Mouse (Mus musculus): Measurements from ENCODE around the gene Ablim2. TPM values are rescaled to one million over a fixed set of nuclear protein-coding genes. Genes with fewer than 3 reads are reported as not detected.

Ablim2 gene
- total RNA-seq (2021), result 10 to 100 TPM; 21.4 to 24.4 TPM
- long read RNA-seq, experiment 1, partial matches to known transcripts, result 1 of 7 reads
- long read RNA-seq, experiment 1, other reads (novel, unspliced or antisense), result 6 of 7 reads
- long read RNA-seq, experiment 2, partial matches to known transcripts, result 2 of 4 reads
- long read RNA-seq, experiment 2, other reads (novel, unspliced or antisense), result 2 of 4 reads

- peak; percentile 89 to 94 for DNase-seq
These were observed at the start of gene Ablim2 for GRCm38 (mm10) chr5:35757639-35758001. TSS of gene Ablim2 (plus strand) at chr5:35757880.

DNA sequence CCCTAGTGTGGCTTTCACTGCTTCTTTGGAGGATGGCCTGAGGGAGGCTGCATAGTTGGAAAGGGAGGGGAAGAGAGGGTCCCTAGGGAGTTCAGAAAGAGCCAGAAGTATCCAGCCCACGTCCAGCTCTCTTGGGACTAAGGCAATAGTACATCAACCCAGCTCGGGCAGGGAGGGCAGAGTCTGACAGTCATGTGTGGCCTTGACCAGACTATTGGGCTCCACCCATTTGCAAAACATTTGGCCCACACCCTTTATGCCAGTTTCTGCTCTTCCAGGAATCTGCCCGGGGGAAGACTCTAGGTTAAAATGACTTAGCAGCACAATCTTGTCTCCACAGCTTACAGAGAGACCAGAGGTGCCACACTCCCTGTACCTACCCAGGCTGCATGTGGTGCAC lies 47.2 kb upstream of the Ablim2 start:
- no peak for DNase-seq

DNA sequence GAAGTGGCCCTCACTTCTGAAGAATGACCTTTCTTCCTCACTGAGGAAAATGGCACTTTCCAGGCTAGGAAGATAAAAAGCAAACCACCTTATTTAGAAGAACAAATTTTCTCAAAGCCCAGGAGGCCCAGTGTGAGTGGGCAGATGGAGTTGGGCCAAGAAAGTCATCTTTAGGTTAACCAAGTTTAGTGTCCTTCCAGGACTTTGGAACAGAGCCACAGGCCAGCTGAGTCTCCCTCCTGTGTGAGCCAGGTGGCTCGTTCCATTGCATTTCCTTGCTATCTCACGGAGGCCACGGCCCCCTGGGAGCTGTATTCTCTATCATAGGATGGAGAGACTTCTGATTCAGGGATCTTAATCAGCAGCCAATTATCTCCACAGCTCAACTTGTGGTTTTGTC lies 46.7 kb upstream of the Ablim2 start:
- DNase-seq, result no peak

DNA sequence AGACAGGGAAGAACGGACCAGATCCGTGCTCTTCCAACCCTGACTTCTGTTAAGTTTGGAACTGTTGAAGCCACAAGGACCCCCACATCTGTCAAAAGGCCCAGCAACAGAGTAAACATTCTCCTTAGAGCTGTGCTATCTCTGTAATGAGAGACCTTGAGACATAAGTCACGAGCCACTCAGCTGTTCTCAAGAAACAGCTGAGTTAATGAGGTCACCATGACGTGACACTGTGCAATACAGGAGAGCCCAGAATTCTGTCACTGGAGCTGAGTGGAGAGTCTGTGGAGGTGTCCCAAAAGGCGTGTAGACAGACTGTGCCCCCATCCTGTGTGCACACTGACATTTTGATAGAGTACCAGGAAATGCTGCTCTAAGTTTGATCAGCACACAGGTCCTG lies 45.2 kb upstream of the Ablim2 start:
- no peak for DNase-seq

- peak; percentile 69 to 80 for DNase-seq
These were observed 43.9 kb upstream of the Ablim2 start for GRCm38 (mm10) chr5:35713649-35714354.

- no peak for DNase-seq
These were observed 40.2 kb upstream of the Ablim2 start for GRCm38 (mm10) chr5:35717455-35717854.

DNA sequence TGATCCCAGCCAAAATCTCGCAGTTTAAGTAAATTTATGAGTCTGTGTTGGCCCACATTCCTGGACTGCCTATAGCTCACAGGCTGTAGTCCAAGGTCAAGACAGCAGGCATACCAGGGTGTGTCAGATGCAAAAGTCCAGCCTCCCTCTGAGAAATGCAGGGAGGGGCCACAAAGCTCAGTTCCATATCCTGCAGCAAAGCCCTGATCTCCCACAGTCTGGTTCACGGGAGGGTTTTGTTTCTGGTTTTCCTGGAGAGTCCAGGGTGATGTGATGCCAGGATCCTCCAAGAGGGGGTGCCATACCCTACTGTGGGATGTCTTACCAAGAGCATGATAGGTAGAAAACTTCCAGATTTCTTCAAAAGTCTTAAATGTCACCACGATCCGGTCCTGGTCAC lies 39.7 kb upstream of the Ablim2 start:
- peak in 1 of 2 experiments; percentile 76 for DNase-seq

- no peak for DNase-seq
These were observed 38.9 kb upstream of the Ablim2 start for GRCm38 (mm10) chr5:35718817-35719216.

GRCm38 (mm10) chr5:35719343-35719742 lies 38.3 kb upstream of the Ablim2 start:
- DNase-seq, result no peak

GRCm38 (mm10) chr5:35719880-35720279 lies 37.8 kb upstream of the Ablim2 start:
- no peak for DNase-seq

- DNase-seq, result no peak
These were observed 35.7 kb upstream of the Ablim2 start for GRCm38 (mm10) chr5:35721933-35722332.

- DNase-seq, result peak in 1 of 2 experiments; percentile 50
These were observed 35.0 kb upstream of the Ablim2 start for GRCm38 (mm10) chr5:35722654-35723053.

GRCm38 (mm10) chr5:35723900-35724299 lies 33.8 kb upstream of the Ablim2 start:
- no peak for DNase-seq

DNA sequence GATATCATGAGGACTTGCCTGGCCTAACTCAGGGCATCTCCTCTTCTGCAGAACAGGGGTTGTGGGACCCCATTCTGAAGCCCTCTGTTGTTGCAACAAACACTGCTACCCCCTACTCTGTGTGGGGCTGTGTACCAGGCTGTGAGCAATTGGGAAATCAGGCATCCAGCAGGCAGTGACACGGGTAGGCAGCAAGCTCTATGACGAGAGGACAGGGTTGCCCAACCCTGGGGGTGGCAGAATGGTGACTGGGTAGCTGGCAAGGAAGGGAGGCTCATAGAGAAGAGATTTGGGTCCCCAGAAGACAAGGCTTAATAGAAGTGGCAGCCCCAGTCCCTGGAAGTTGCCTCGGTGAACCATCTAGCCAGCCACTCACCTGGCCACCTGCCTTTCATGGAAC lies 31.8 kb upstream of the Ablim2 start:
- DNase-seq, result no peak

DNA sequence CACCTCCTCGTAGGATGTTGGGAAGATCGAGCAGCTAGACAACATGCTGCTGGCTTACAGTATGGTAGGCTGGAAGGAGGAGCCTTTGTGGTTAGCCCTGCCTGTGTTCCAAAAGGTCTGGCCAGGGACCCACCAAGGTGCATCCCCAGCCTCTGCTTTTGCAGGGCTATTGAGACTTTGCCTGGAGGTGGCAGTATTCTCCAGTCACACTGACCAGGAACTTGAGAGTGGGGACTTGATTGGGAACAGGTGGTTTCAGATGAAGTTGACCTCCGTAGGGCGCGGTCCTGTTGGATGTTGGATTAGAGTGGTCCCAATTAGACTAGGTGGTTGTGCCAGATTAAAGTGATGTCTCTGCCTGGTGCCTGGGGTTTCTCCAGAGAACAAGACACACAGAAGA lies 30.2 kb upstream of the Ablim2 start:
- peak in 1 of 2 experiments; percentile 37 for DNase-seq

DNA sequence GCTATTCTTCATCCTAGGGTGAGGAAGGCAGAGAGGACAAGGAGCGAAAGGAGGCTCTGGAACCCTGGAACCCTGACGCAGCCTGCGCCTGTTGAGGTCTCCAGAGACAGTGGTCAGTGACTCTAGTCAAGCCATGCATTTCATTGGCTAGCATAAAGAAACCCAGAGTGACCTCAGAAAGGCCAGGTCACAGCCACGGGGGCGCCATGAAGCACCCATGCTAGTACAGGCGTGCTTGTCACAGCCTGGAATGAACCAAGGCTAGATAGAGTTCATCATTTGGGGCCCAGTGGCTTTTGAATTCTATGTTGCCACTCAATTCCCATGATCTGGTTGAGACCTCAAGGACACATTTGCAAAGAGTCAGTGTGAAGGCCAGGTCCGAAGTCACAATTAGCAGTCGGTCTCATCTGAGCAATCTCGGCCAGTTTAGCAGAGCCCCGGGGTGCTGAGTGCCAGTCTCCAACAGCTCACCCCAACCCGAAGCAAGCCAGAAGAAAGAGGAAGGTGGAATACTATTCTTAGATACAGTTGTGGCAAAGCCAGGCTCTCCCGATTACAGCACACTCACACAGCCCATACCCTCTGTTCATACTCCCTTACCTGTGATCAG lies 29.2 kb upstream of the Ablim2 start:
- DNase-seq, result no peak

GRCm38 (mm10) chr5:35728957-35729460 lies 28.7 kb upstream of the Ablim2 start:
- peak; percentile 78 to 90 for DNase-seq

- peak; percentile 71 to 85 for DNase-seq
These were observed 27.8 kb upstream of the Ablim2 start for GRCm38 (mm10) chr5:35729844-35730243.

GRCm38 (mm10) chr5:35730552-35730951 lies 27.1 kb upstream of the Ablim2 start:
- DNase-seq, result no peak

- DNase-seq, result no peak
These were observed 26.7 kb upstream of the Ablim2 start for GRCm38 (mm10) chr5:35731006-35731405.

DNA sequence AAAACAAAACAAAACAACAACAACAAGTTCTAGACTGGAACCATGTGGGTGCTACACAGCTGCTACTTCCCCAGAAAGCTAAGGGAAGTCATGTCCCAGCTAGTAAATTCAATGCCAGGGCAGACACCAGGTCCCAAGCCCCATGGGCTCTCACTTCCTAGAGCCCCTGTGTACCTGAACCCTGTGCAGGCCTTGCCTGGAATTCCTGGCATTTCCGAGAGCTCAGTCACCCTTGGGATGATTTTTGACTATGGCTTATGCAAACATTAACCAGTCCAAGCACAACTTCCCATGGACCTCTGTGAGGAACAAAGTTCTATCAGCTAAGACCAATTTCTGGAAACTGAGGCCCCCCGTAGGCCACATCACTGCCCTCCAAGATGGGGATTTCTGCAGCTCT lies 24.2 kb upstream of the Ablim2 start:
- DNase-seq, result no peak

- DNase-seq, result peak; percentile 67 to 75
These were observed 20.3 kb upstream of the Ablim2 start for GRCm38 (mm10) chr5:35737231-35737901.

- DNase-seq, result no peak
These were observed 18.7 kb upstream of the Ablim2 start for GRCm38 (mm10) chr5:35739005-35739404.
